Mouse (Mus musculus): ENCODE results near the gene Csrp3. TPM values are rescaled to one million over a fixed set of nuclear protein-coding genes. Genes with fewer than 3 reads are reported as not detected.

The Csrp3 gene
- total and polyA plus RNA-seq, 3 experiments: 1.7 to 2.3 TPM; not detected in 1

DNA sequence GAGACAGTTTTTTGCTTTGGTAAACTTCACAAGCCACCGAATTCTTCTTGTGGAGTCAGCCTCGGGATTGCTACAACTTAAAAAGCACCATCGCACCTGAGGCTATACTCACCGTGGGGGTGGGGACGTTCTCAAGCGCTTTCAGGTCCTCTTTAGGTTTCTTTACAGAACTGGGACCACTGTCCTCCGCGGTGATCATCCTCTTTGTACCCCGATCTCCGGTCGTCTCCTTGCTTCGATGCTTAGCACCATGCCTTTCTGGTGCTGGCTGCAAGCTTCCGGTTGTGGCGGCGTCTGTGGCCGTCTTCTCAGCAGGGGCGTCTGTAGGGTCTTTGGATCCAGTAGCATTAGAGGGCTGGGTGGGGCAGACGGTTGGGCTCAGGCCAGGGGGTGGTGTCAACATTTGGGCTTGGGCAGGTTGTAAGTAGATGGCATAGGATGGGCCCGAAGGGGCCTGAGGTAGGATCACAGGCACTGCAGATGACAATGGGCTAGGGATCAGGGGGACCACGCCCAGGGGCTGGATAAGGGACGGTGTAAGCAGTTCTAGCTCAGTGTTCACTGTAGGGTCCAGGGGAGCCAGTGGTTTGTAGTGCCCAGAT is 22.8 kb upstream of the Csrp3 start:
- Histone ChIP-seq H3K27ac (ENCODE audit: insufficient read depth, low read depth) (no peak overlapping the region), H3K4me1 (ENCODE audit: control insufficient read depth in 1 of 2, insufficient read depth in 2 of 2) (no peaks in the 10 kb centered on the region; a peak in 1 of 4 replicates), H3K79me2 (replicated peaks; ENCODE audit: control insufficient read depth, extremely low read depth, insufficient read depth, poor library complexity, severe bottlenecking) (no peaks in the 10 kb centered on the region), H3K27me3 (replicated peaks) (no peaks in the 10 kb centered on the region), H3K36me3 (replicated peaks in 1 of 2; ENCODE audit: control insufficient read depth in 1 of 2, insufficient read depth in 1 of 2, low read length in 1 of 2) (peaks cover 64 to 95% of the 10 kb centered on the region in 2 experiments), H3K4me3 (replicated peaks in 1 of 3; ENCODE audit: low read depth in 2 of 3, low read length in 2 of 3, poor library complexity in 1 of 3) (no peak overlapping the region), H3K9me3 (replicated peaks; ENCODE audit: low read length) (no peaks in the 10 kb centered on the region), H3K4me2 (ENCODE audit: insufficient read depth, low read depth, poor library complexity, severe bottlenecking) (no peak overlapping the region), H3K9ac (ENCODE audit: insufficient read depth, low read depth) (no peak overlapping the region)
- TF ChIP-seq MAFK (IDR thresholded peaks at IDR 0.05; ENCODE audit: insufficient replicate concordance, low read length): no peak
- no peak for TF ChIP-seq SMC3 (IDR thresholded peaks at IDR 0.05; ENCODE audit: low read depth, low read length)
- no peak for TF ChIP-seq ZKSCAN1 (IDR thresholded peaks at IDR 0.05; ENCODE audit: borderline replicate concordance, low read depth, low read length)
- no peak for TF ChIP-seq ELF1 (IDR thresholded peaks at IDR 0.05; ENCODE audit: low read depth, low read length)
- no peak for TF ChIP-seq USF1 (IDR thresholded peaks at IDR 0.05; ENCODE audit: low read depth, low read length)
- TF ChIP-seq ZNF384 (IDR thresholded peaks at IDR 0.05; ENCODE audit: low read depth, low read length): no peak
- no peak for TF ChIP-seq KAT2A (IDR thresholded peaks at IDR 0.05; ENCODE audit: insufficient replicate concordance, low read length)
- no peak for TF ChIP-seq POLR2AphosphoS2 (IDR thresholded peaks at IDR 0.05; ENCODE audit: low read depth, low read length)
- no peak for TF ChIP-seq IRF4 (IDR thresholded peaks at IDR 0.05; ENCODE audit: low read depth, low read length)
- no peak for TF ChIP-seq CHD2 (IDR thresholded peaks at IDR 0.05; ENCODE audit: low read length)
- TF ChIP-seq BHLHE40 (IDR thresholded peaks at IDR 0.05; ENCODE audit: low read depth, low read length): no peak
- TF ChIP-seq SIN3A (IDR thresholded peaks at IDR 0.05; ENCODE audit: low read length): no peak
- no peak for TF ChIP-seq POLR2A (IDR thresholded peaks at IDR 0.05; ENCODE audit: low read depth, low read length)
- no peak for TF ChIP-seq ZC3H11A (IDR thresholded peaks at IDR 0.05; ENCODE audit: low read depth, low read length)
- no peak for TF ChIP-seq RAD21 (IDR thresholded peaks at IDR 0.05; ENCODE audit: low read depth, low read length)
- dilution Hi-C loops (cut with MboI; ENCODE audit: extremely low pct_ligation_motif_present, extremely low pct_unique_long_range_greater_than_20kb, low sequenced_read_pairs) (no loop called here), in situ Hi-C loops (cut with MboI; ENCODE audit: low pct_ligation_motif_present, low pct_unique_long_range_greater_than_20kb, low sequenced_read_pairs) (no loop called here)
- no peak for DNase-seq (ENCODE audit: extremely low read depth)

DNA sequence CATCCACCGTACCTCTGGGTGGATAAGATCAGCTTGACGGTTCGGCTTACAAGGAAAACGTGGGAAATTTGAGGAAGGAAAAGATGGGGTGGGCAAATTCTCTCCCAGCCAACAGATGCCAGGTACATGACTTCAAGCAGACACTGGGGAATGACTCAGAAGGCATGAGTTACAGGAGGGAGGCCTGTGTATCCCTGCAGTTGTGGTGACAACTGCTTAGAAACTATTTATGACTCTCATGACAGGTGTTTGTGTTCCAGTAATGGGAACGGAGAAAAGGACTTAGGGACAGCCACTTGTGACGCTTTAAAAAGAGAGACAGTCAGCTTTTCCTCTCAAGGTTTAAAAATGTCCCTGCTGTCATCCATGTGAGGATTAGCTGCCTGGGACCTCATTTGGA is 22.3 kb upstream of the Csrp3 start:
- TF ChIP-seq HCFC1 (IDR thresholded peaks at IDR 0.05; ENCODE audit: low read depth, low read length): no peak
- no peak for TF ChIP-seq MAX (IDR thresholded peaks at IDR 0.05; ENCODE audit: low read length)
- TF ChIP-seq USF1 (IDR thresholded peaks at IDR 0.05; ENCODE audit: low read depth, low read length): no peak
- TF ChIP-seq UBTF (IDR thresholded peaks at IDR 0.05; ENCODE audit: low read depth, low read length): no peak
- no peak for TF ChIP-seq TBP (conservative IDR thresholded peaks at IDR 0.05; ENCODE audit: low read depth, low read length)
- no peak for TF ChIP-seq E2F4 (IDR thresholded peaks at IDR 0.05; ENCODE audit: insufficient replicate concordance, low read depth, low read length)
- DNase-seq (ENCODE audit: extremely low read depth): no peak
- peaks cover 0 to 5% of the 10 kb centered on the region in 2 experiments; a peak in 1 of 4 replicates for H3K4me1 ChIP-seq (ENCODE audit: control insufficient read depth in 1 of 2, insufficient read depth in 2 of 2)
- H3K4me2 ChIP-seq (ENCODE audit: insufficient read depth, low read depth, poor library complexity, severe bottlenecking): no peak overlapping the region
- H3K79me2 ChIP-seq (replicated peaks; ENCODE audit: control insufficient read depth, extremely low read depth, insufficient read depth, poor library complexity, severe bottlenecking): no peaks in the 10 kb centered on the region
- H3K27me3 ChIP-seq (replicated peaks): no peaks in the 10 kb centered on the region
- in situ Hi-C loops (cut with MboI; ENCODE audit: low pct_ligation_motif_present, low pct_unique_long_range_greater_than_20kb, low sequenced_read_pairs): no loop called here
- H3K36me3 ChIP-seq (replicated peaks in 1 of 2; ENCODE audit: control insufficient read depth in 1 of 2, insufficient read depth in 1 of 2, low read length in 1 of 2): peaks cover 62 to 95% of the 10 kb centered on the region in 2 experiments
- no peak overlapping the region for H3K9ac ChIP-seq (ENCODE audit: insufficient read depth, low read depth)
- H3K4me3 ChIP-seq (replicated peaks in 1 of 3; ENCODE audit: low read depth in 2 of 3, low read length in 2 of 3, poor library complexity in 1 of 3): no peak overlapping the region
- H3K9me3 ChIP-seq (replicated peaks; ENCODE audit: low read length): no peaks in the 10 kb centered on the region
- H3K27ac ChIP-seq (ENCODE audit: insufficient read depth, low read depth): no peak overlapping the region
- dilution Hi-C loops (cut with MboI; ENCODE audit: extremely low pct_ligation_motif_present, extremely low pct_unique_long_range_greater_than_20kb, low sequenced_read_pairs): no loop called here

All from CH12.LX (cell line).